Mouse (Mus musculus) C2C12 (cell line): ENCODE measurements around the gene Ppip5k2. TPM values are rescaled to one million over a fixed set of nuclear protein-coding genes. Genes with fewer than 3 reads are reported as not detected.
A peak's percentile ranks its signal among the peaks of the same experiment; 100 is the strongest.

Source experiments
- H3K27me3 ChIP-seq: one replicate; pipeline ENCODE4 v1.6.1; 2011; ENCODE audit not compliant: control insufficient read depth, insufficient read depth, insufficient read length
- H3K36me3 ChIP-seq: one replicate; pipeline ENCODE4 v1.6.1; 2011; ENCODE audit not compliant: control insufficient read depth, insufficient read depth
- H3K4me3 ChIP-seq: one replicate; pipeline ENCODE4 v1.5.1; 2011; ENCODE audit warnings: mild to moderate bottlenecking, control low read depth; ENCODE audit not compliant: poor library complexity, insufficient read depth, severe bottlenecking
- H3K79me2 ChIP-seq: one replicate; pipeline ENCODE4 v1.6.1; 2011; ENCODE audit not compliant: control insufficient read depth, insufficient read depth
- H3K79me3 ChIP-seq: one replicate; pipeline ENCODE4 v1.6.1; 2011; ENCODE audit warnings: low read depth, control low read depth
- H3ac ChIP-seq: one replicate; pipeline ENCODE3; 2011; ENCODE audit warnings: low read depth; ENCODE audit not compliant: control insufficient read depth, insufficient read length
- CEBPB ChIP-seq: IDR thresholded peaks from one replicate; pipeline ENCODE4 v1.6.1; 2011; ENCODE audit warnings: low read depth, mild to moderate bottlenecking, control low read depth, moderate library complexity
- CTCF ChIP-seq: IDR thresholded peaks from one replicate; pipeline ENCODE4 v1.5.1; 2011; ENCODE audit not compliant: control insufficient read depth, insufficient read depth, insufficient read length
- FOSL1 ChIP-seq: IDR thresholded peaks from one replicate; pipeline ENCODE4 v1.8.0; 2011; ENCODE audit warnings: mild to moderate bottlenecking, low read length; ENCODE audit not compliant: poor library complexity, insufficient read depth, severe bottlenecking
- MAX ChIP-seq: IDR thresholded peaks from one replicate; pipeline ENCODE4 v1.6.1; 2011; ENCODE audit warnings: mild to moderate bottlenecking, control low read depth
- MYOD1 ChIP-seq: IDR thresholded peaks from one replicate; pipeline ENCODE4 v1.6.1; 2011; ENCODE audit warnings: low read depth; ENCODE audit not compliant: control insufficient read depth, insufficient read length
- MYOG ChIP-seq: IDR thresholded peaks from one replicate; pipeline ENCODE4 v1.6.1; 2011; ENCODE audit not compliant: control insufficient read depth, insufficient read length; ENCODE audit errors: extremely low read depth
- USF1 ChIP-seq: IDR thresholded peaks from one replicate; pipeline ENCODE4 v1.6.1; 2011; ENCODE audit warnings: low read depth, mild to moderate bottlenecking, control low read depth, moderate library complexity
- polyA plus RNA-seq: library from polyadenylated mRNA; unstranded; fragments of >200 nt; fragmentation: generic; extraction: Trizol; gene quantifications from one replicate; pipeline ENCODE4 v1.2.1, GENCODE M21; 2012; ENCODE audit warnings: missing spikeins

Ppip5k2 gene
- polyA plus RNA-seq, 1 experiment: 3.8 TPM

- no peaks in the 10 kb centered on the region for H3K27me3 ChIP-seq
- no peaks in the 10 kb centered on the region for H3K79me3 ChIP-seq
- H3ac ChIP-seq: no peak overlapping the region
- no peaks in the 10 kb centered on the region for H3K79me2 ChIP-seq
- no peak overlapping the region for H3K4me3 ChIP-seq
- TF ChIP-seq CEBPB (peak; percentile 34), CTCF (no peak)
- no peaks in the 10 kb centered on the region for H3K36me3 ChIP-seq
These were observed 97.4 kb downstream of the Ppip5k2 start for GRCm38 (mm10) chr1:97672849-97673248.

DNA sequence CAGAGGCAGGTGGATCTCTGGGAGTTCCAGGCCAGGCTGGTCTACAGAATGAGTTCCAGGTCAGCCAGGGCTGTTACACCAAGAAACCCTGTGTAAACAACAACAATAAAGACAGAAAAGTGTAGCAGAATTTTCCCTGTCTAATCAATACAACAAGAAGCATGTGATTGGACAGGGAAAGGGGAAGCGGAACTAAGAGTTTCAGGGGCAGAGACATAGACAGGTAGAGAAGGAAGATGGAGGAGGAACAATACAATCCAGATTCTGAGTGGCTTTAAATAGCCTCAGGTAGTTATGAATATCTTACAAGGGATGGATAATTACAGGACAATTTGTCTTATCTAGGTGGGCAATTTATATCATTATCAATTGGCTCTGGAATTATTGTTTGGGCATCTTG lies 102.9 kb downstream of the Ppip5k2 start:
- H3K36me3 ChIP-seq: no peaks in the 10 kb centered on the region
- no peak overlapping the region for H3ac ChIP-seq
- H3K4me3 ChIP-seq: no peak overlapping the region
- H3K79me3 ChIP-seq: no peaks in the 10 kb centered on the region
- H3K27me3 ChIP-seq: no peaks in the 10 kb centered on the region
- H3K79me2 ChIP-seq: no peaks in the 10 kb centered on the region
- no peak for TF ChIP-seq CEBPB
- no peak for TF ChIP-seq MYOD1
- TF ChIP-seq FOSL1: no peak

DNA sequence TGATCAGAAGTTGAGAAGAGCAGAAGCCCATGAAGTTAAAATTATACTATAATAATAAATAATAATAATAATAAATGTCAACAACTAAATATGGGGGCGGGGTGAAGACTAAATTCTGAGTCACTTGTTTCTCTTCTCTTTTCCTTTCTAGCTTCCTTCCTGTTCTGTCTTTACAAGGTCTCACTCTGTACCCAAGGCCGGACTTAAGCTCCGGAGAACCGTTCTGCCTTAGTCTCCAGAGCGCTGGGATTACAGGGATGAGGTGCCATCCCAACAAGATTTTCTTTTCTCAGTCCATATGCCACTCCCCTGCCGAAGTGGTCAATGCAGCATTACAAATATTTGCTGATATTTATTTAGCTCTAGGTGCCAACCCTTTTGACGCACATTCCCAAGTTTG lies 107.9 kb downstream of the Ppip5k2 start:
- peaks cover 32% of the 10 kb centered on the region for H3K79me3 ChIP-seq
- no peaks in the 10 kb centered on the region for H3K27me3 ChIP-seq
- H3K36me3 ChIP-seq: no peaks in the 10 kb centered on the region
- H3K4me3 ChIP-seq: peak overlapping the region; percentile 60
- H3ac ChIP-seq: peak overlapping the region; percentile 48
- peaks cover 36% of the 10 kb centered on the region for H3K79me2 ChIP-seq
- no peak for TF ChIP-seq USF1
- no peak for TF ChIP-seq MAX
- TF ChIP-seq MYOD1: no peak

- Histone ChIP-seq H3K36me3 (no peaks in the 10 kb centered on the region), H3ac (peak within 1 kb of the TSS; percentile 82), H3K27me3 (no peaks in the 10 kb centered on the region), H3K79me2 (peaks cover 43% of the 10 kb centered on the region), H3K79me3 (peaks cover 39% of the 10 kb centered on the region), H3K4me3 (peak within 1 kb of the TSS; percentile 60)
- no peak for TF ChIP-seq FOSL1
- no peak for TF ChIP-seq CTCF
- TF ChIP-seq MAX: peak; percentile 58
- no peak for TF ChIP-seq CEBPB
- TF ChIP-seq USF1: no peak
These were observed 108.6 kb downstream of the Ppip5k2 start, which contains the start of gene D1Ertd622e for GRCm38 (mm10) chr1:97661406-97662241. Gene D1Ertd622e, minus strand, starts transcription at chr1:97662074.

DNA sequence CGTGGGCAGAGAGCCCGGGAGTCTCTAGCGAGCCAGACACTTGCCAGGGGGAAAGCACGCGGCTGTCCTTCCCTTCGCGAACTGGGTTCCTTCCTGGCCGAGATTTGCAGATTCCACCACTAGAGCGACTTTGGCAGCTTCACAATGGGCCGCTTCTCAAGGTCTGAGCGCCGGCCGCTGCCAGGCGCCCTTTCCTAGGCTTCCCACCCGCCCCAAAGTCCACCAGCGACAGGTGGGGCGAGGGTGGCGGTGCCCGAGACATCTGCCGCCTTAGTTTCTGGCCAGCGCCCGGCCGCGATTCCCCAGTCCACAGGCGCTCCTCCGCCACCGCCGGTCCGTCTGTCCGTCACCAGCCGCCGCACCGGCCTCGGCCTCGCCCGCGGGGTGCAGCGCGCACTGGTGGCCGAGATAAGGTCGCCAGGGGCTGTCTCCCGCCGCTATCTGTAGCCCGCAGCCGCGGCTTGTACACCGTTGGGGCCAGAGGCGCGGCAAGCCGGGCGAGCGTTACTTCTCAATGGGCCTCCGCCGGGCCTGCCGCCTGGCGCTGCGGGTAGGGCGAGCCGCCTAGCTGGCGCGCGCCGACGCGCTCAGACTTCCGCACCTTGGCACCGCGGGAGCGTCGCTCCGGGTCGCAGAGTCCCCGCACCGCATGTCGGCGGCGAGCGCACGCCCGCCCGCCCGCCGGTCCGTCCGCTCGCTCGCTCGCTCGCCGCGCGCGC lies 109.4 kb downstream of the Ppip5k2 start:
- TF ChIP-seq FOSL1 (no peak), MAX (peak; percentile 62), USF1 (no peak), MYOG (no peak)
- Histone ChIP-seq H3K79me3 (peaks cover 47% of the 10 kb centered on the region), H3ac (peak overlapping the region; percentile 82), H3K36me3 (no peaks in the 10 kb centered on the region), H3K79me2 (peaks cover 51% of the 10 kb centered on the region), H3K4me3 (peak overlapping the region; percentile 60), H3K27me3 (no peaks in the 10 kb centered on the region)

- Histone ChIP-seq H3K4me3 (no peak overlapping the region), H3ac (no peak overlapping the region), H3K27me3 (no peaks in the 10 kb centered on the region), H3K79me3 (peaks cover 61% of the 10 kb centered on the region), H3K36me3 (no peaks in the 10 kb centered on the region), H3K79me2 (peaks cover 65% of the 10 kb centered on the region)
- TF ChIP-seq MYOD1 (peak; percentile 49), MYOG (no peak), CTCF (no peak), FOSL1 (no peak), MAX (peak; percentile 16), CEBPB (no peak)
These were observed 110.8 kb downstream of the Ppip5k2 start for GRCm38 (mm10) chr1:97659405-97659804.
